Mouse (Mus musculus): ENCODE measurements around the gene Olfr251. TPM values are rescaled to one million over a fixed set of nuclear protein-coding genes. Genes with fewer than 3 reads are reported as not detected.

Olfr251 gene
- not detected in 2 replicates for polyA plus RNA-seq (2021; fragmentation: Nextera tagmentation)
- long read RNA-seq, experiment 1: 0 reads
- long read RNA-seq, experiment 2: 0 reads

DNA sequence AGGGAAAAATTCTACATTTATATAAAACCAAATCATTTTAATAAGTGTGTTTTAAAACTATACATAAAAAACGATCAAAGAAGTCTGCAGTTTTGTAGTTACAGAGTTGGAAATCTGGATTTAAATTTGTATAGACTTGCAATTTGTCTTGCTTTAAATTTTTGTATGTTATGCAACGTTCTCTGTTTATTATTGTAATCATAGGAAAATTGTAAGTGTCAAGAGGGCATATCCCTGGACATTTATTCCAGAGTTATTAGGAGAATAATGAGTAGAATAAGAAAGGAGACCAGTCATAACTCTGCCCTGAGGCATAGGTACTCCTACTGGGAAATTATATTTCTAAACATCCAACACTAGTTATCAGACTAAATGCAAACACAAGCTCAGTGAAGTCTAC, at the start of gene Olfr251:
TSS of gene Olfr251 (plus strand) at position 301 of the 400 bp plus-strand sequence.

DNA sequence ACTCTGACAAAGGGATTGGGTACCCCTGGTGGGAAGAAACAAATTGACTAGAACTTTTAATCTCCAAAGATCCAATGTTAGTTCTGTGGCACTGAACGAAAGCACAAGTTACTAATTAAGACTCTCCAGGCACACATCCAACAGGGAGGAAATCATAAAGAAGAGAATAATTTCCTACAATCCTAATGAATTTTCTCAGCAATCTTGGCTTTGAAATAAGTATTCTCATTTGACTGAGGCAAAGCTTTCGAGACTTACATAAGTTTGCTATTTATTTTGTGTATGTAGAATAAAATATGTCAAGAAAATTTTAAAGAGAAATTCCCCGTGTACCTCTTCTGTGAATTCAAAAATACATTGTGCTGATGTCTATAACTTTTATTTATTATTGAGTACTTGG, 48.1 kb upstream of the Olfr251 start, which contains the start of gene Olfr25:
TSS of gene Olfr25 (plus strand) at position 301 of the 400 bp plus-strand sequence.

DNA sequence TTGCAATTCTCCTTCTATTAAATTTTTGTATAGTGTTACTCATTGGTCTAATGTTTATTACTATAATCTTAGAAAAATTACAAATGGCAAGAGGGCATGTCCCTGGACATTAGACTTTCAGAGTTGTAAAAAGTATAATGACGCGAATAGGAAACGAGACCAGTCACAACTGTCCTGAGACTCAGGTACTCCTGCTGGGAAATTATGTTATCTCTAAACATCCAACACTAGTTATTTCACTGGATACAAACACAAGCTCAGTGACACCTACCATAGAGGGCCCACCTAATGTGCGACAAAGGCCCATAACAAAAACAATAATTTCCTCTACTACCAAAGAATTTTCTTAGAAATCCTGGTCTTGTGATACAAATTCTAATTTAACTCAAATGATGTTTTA, 28.8 kb upstream of the Olfr251 start, which contains the start of gene Olfr898:
TSS of gene Olfr898 (plus strand) at position 301 of the 400 bp plus-strand sequence.

GRCm38 (mm10) chr9:38366596-38366995, 10.3 kb upstream of the Olfr251 start, which contains the start of gene Olfr250:
TSS of gene Olfr250 (plus strand) at chr9:38366896.

GRCm38 (mm10) chr9:38401398-38401797, 24.5 kb downstream of the Olfr251 start, which contains the start of gene Olfr147:
TSS of gene Olfr147 (plus strand) at chr9:38401698.

DNA sequence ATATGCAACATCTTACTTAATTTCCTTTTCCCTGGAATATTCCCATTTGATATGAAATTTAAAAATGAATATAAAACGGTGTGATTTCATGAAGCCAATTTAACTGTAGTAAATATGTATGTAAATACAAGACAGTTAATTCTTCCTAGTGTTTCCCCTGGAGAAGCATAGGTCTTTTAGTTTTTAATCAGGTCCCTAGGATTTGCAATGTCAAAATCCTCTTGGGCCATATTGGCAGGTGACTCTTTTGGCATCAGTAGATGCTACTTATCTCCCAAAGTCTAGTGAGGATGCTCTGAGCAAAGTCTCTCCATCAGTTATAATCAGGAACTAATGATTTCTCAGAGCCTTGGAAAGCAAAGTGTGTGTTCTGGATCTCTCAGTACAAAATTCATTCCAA, 52.3 kb downstream of the Olfr251 start, which contains the start of gene Olfr901:
TSS of gene Olfr901 (plus strand) at position 301 of the 400 bp plus-strand sequence.

Other genes with a start within 250 kb of the Olfr251 start
- gene Olfr890, start 234.6 kb upstream of the Olfr251 start, polyA plus RNA-seq (2021; fragmentation: Nextera tagmentation): not detected in 2 replicates
- not detected in 2 replicates for gene Olfr891, start 196.3 kb upstream of the Olfr251 start, polyA plus RNA-seq (2021; fragmentation: Nextera tagmentation)
- gene Olfr893, start 168.7 kb upstream of the Olfr251 start, polyA plus RNA-seq (2021; fragmentation: Nextera tagmentation): not detected in 2 replicates
- gene Olfr894, start 159.0 kb upstream of the Olfr251 start, polyA plus RNA-seq (2021; fragmentation: Nextera tagmentation): not detected in 2 replicates
- gene Olfr143, start 124.3 kb upstream of the Olfr251 start, polyA plus RNA-seq (2021; fragmentation: Nextera tagmentation): not detected in 2 replicates
- gene Olfr895, start 109.2 kb upstream of the Olfr251 start, polyA plus RNA-seq (2021; fragmentation: Nextera tagmentation): not detected in 2 replicates
- not detected in 2 replicates for gene Olfr896-ps1, start 86.0 kb upstream of the Olfr251 start, polyA plus RNA-seq (2021; fragmentation: Nextera tagmentation)
- not detected in 2 replicates for gene Olfr25, start 48.0 kb upstream of the Olfr251 start, polyA plus RNA-seq (2021; fragmentation: Nextera tagmentation)
- gene Olfr898, start 28.7 kb upstream of the Olfr251 start, polyA plus RNA-seq (2021; fragmentation: Nextera tagmentation): not detected in 2 replicates
- not detected in 2 replicates for gene Olfr250, start 10.2 kb upstream of the Olfr251 start, polyA plus RNA-seq (2021; fragmentation: Nextera tagmentation)
- not detected in 2 replicates for gene Olfr147, start 24.6 kb downstream of the Olfr251 start, polyA plus RNA-seq (2021; fragmentation: Nextera tagmentation)
- gene Olfr901, start 52.4 kb downstream of the Olfr251 start, polyA plus RNA-seq (2021; fragmentation: Nextera tagmentation): not detected in 2 replicates
- not detected in 2 replicates for gene Olfr902, start 70.6 kb downstream of the Olfr251 start, polyA plus RNA-seq (2021; fragmentation: Nextera tagmentation)
- not detected in 2 replicates for gene Olfr904, start 86.1 kb downstream of the Olfr251 start, polyA plus RNA-seq (2021; fragmentation: Nextera tagmentation)
- not detected in 2 replicates for gene Olfr905, start 94.0 kb downstream of the Olfr251 start, polyA plus RNA-seq (2021; fragmentation: Nextera tagmentation)
- gene Olfr906, start 110.0 kb downstream of the Olfr251 start, polyA plus RNA-seq (2021; fragmentation: Nextera tagmentation): not detected in 2 replicates
- gene Olfr907, start 118.7 kb downstream of the Olfr251 start, polyA plus RNA-seq (2021; fragmentation: Nextera tagmentation): not detected in 2 replicates
- gene Olfr911-ps1, start 144.5 kb downstream of the Olfr251 start, polyA plus RNA-seq (2021; fragmentation: Nextera tagmentation): not detected in 2 replicates
- not detected in 2 replicates for gene Olfr910, start 160.8 kb downstream of the Olfr251 start, polyA plus RNA-seq (2021; fragmentation: Nextera tagmentation)
- not detected in 2 replicates for gene Olfr912, start 203.1 kb downstream of the Olfr251 start, polyA plus RNA-seq (2021; fragmentation: Nextera tagmentation)
- not detected in 2 replicates for gene Olfr913, start 215.7 kb downstream of the Olfr251 start, polyA plus RNA-seq (2021; fragmentation: Nextera tagmentation)
- not detected in 2 replicates for gene Olfr914, start 228.0 kb downstream of the Olfr251 start, polyA plus RNA-seq (2021; fragmentation: Nextera tagmentation)